Mouse (Mus musculus): Measurements from ENCODE around the gene Ppp1r21. TPM values are rescaled to one million over a fixed set of nuclear protein-coding genes. Genes with fewer than 3 reads are reported as not detected.

The Ppp1r21 gene
- total RNA-seq, 2 experiments from 2014 or later = 10.1 to 10.8 TPM

- no peak for DNase-seq
Measured at GRCm38 (mm10) chr17:88530236-88530619, 310 bp downstream of the Ppp1r21 start.

GRCm38 (mm10) chr17:88530667-88531066 lies 749 bp downstream of the Ppp1r21 start:
- DNase-seq = no peak

- DNase-seq = no peak
Measured at GRCm38 (mm10) chr17:88531176-88531575, 1.3 kb downstream of the Ppp1r21 start.

- DNase-seq = no peak
Measured at GRCm38 (mm10) chr17:88537842-88538430, 8.0 kb downstream of the Ppp1r21 start.

- no peak for DNase-seq
Measured at GRCm38 (mm10) chr17:88542771-88543416, 13.0 kb downstream of the Ppp1r21 start.

GRCm38 (mm10) chr17:88543417-88543782 lies 13.5 kb downstream of the Ppp1r21 start:
- DNase-seq = no peak

GRCm38 (mm10) chr17:88545217-88545784 lies 15.4 kb downstream of the Ppp1r21 start:
- peak in 1 of 2 experiments; percentile 27 for DNase-seq

GRCm38 (mm10) chr17:88546745-88547144 lies 16.8 kb downstream of the Ppp1r21 start:
- no peak for DNase-seq

- no peak for DNase-seq
Measured at GRCm38 (mm10) chr17:88549411-88550191, 19.7 kb downstream of the Ppp1r21 start.

- no peak for DNase-seq
Measured at GRCm38 (mm10) chr17:88550351-88550750, 20.4 kb downstream of the Ppp1r21 start.

GRCm38 (mm10) chr17:88550981-88551940 lies 21.3 kb downstream of the Ppp1r21 start:
- DNase-seq = peak in 1 of 2 experiments; percentile 67

GRCm38 (mm10) chr17:88552556-88552955 lies 22.6 kb downstream of the Ppp1r21 start:
- no peak for DNase-seq

- DNase-seq = peak in 1 of 2 experiments; percentile 18
Measured at GRCm38 (mm10) chr17:88553001-88553449, 23.1 kb downstream of the Ppp1r21 start.

GRCm38 (mm10) chr17:88553473-88554087 lies 23.7 kb downstream of the Ppp1r21 start:
- no peak for DNase-seq

GRCm38 (mm10) chr17:88556176-88556575 lies 26.3 kb downstream of the Ppp1r21 start:
- no peak for DNase-seq

GRCm38 (mm10) chr17:88556688-88557087 lies 26.8 kb downstream of the Ppp1r21 start:
- DNase-seq = no peak

- DNase-seq = peak; percentile 69 to 92
Measured at GRCm38 (mm10) chr17:88558168-88558842, 28.4 kb downstream of the Ppp1r21 start.

GRCm38 (mm10) chr17:88563611-88564010 lies 33.7 kb downstream of the Ppp1r21 start:
- peak in 1 of 2 experiments; percentile 68 for DNase-seq

- DNase-seq = no peak
Measured at GRCm38 (mm10) chr17:88569807-88570540, 40.1 kb downstream of the Ppp1r21 start.

GRCm38 (mm10) chr17:88570784-88571183 lies 40.9 kb downstream of the Ppp1r21 start:
- DNase-seq = no peak
